Mouse (Mus musculus): ENCODE measurements around the gene Gm20388. TPM values are rescaled to one million over a fixed set of nuclear protein-coding genes. Genes with fewer than 3 reads are reported as not detected.

Gene Gm20388
- polyA plus RNA-seq, 1 experiment from 2014 or later, result not detected

DNA sequence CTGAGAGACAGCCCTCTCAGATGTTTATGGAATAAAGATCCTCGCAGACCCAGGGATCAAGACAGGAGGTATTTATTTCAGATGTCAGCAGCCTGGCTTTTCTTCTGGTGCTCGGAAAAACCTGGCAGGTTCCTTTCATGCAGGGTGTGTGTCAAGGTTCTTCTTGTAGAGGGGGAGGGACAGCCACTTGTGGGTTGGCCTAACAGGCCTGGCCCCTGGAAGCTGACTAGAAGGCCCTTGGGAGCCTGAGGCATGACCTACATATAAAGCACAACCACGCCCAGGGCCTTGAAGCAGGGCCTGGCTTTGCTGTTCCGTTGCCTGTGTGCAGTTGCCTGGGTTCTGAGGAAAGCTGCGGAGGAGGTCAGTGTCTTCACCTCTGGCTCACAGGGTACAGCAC, 774.5 kb downstream of the Gm20388 start:
- WGBS, result 21% methylated on average over 5 of the region's 5 CpGs
- Histone ChIP-seq H3K27ac (ENCODE audit: low read depth, low read length) (peak overlapping the region; percentile 84), H3K36me3 (ENCODE audit: control insufficient read depth, insufficient read depth) (no peaks in the 10 kb centered on the region), H3K4me1 (replicated peaks; ENCODE audit: control insufficient read depth, insufficient read depth, low read length) (peaks cover 19% of the 10 kb centered on the region), H3K4me2 (replicated peaks; ENCODE audit: low read depth) (peak overlapping the region; percentile 35), H3K27me3 (replicated peaks; ENCODE audit: control insufficient read depth, insufficient read depth, low read length) (no peaks in the 10 kb centered on the region), H3K9me3 (ENCODE audit: control insufficient read depth) (no peaks in the 10 kb centered on the region), H3K9ac (ENCODE audit: low read depth, low read length) (no peak overlapping the region), H3K4me3 (ENCODE audit: low read depth, low read length) (no peak overlapping the region)
- no peak for TF ChIP-seq CTCF (IDR thresholded peaks at IDR 0.05; ENCODE audit: low read depth)
- ATAC-seq, result peak; percentile 67

DNA sequence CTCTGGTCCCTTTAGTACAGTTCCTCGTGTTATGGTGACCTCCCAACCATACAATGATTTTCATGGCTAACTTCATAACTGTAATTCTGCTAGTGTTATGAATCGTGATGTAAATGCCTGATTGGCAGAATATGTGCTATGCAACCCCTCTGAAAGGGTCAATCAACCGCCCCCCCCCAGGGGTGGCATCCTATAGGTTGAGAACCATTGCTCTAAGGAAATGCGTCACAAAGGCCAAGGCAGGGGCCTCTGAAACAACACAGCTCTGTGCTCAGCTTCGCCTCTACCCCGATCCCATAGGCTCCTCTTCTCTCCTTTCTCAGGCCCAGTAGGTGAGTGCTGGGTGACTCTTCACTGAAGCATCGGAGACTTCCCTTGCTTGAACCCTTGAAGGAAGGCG, 775.0 kb downstream of the Gm20388 start:
- H3K4me2 ChIP-seq (replicated peaks; ENCODE audit: low read depth), result peak overlapping the region; percentile 35
- H3K9ac ChIP-seq (ENCODE audit: low read depth, low read length), result no peak overlapping the region
- 78% methylated on average over 8 of the region's 8 CpGs for WGBS
- no peak for ATAC-seq
- H3K27ac ChIP-seq (ENCODE audit: low read depth, low read length), result peak overlapping the region; percentile 84
- TF ChIP-seq CTCF (IDR thresholded peaks at IDR 0.05; ENCODE audit: low read depth), result no peak
- H3K9me3 ChIP-seq (ENCODE audit: control insufficient read depth), result no peaks in the 10 kb centered on the region
- peaks cover 19% of the 10 kb centered on the region for H3K4me1 ChIP-seq (replicated peaks; ENCODE audit: control insufficient read depth, insufficient read depth, low read length)
- H3K4me3 ChIP-seq (ENCODE audit: low read depth, low read length), result no peak overlapping the region
- no peaks in the 10 kb centered on the region for H3K27me3 ChIP-seq (replicated peaks; ENCODE audit: control insufficient read depth, insufficient read depth, low read length)
- H3K36me3 ChIP-seq (ENCODE audit: control insufficient read depth, insufficient read depth), result no peaks in the 10 kb centered on the region

DNA sequence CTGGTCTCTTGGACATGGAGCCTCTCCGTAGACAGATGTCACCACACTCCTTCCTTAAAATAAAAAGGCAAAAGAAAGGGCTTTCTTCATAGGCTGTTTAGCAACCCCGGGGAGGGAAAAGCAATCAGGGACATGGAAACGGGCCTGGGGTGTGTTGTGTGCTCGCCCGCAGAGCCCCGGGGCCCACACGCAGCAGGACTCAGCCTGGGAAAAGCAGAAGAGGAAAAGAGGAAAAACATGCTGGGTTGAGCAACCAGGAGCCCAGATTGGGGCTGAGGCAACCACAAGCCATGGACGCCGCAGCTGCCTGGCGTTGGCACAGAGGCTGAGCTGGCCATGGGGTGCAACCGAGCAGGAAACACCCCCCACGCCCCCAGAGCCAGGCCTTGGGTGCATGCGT, 775.4 kb downstream of the Gm20388 start:
- H3K27ac ChIP-seq (ENCODE audit: low read depth, low read length), result no peak overlapping the region
- H3K9me3 ChIP-seq (ENCODE audit: control insufficient read depth), result no peaks in the 10 kb centered on the region
- 70% methylated on average over 13 of the region's 13 CpGs for WGBS
- H3K36me3 ChIP-seq (ENCODE audit: control insufficient read depth, insufficient read depth), result no peaks in the 10 kb centered on the region
- H3K4me3 ChIP-seq (ENCODE audit: low read depth, low read length), result no peak overlapping the region
- no peak for ATAC-seq
- peak overlapping the region; percentile 35 for H3K4me2 ChIP-seq (replicated peaks; ENCODE audit: low read depth)
- H3K4me1 ChIP-seq (replicated peaks; ENCODE audit: control insufficient read depth, insufficient read depth, low read length), result peaks cover 19% of the 10 kb centered on the region
- H3K9ac ChIP-seq (ENCODE audit: low read depth, low read length), result no peak overlapping the region
- H3K27me3 ChIP-seq (replicated peaks; ENCODE audit: control insufficient read depth, insufficient read depth, low read length), result no peaks in the 10 kb centered on the region
- no peak for TF ChIP-seq CTCF (IDR thresholded peaks at IDR 0.05; ENCODE audit: low read depth)

DNA sequence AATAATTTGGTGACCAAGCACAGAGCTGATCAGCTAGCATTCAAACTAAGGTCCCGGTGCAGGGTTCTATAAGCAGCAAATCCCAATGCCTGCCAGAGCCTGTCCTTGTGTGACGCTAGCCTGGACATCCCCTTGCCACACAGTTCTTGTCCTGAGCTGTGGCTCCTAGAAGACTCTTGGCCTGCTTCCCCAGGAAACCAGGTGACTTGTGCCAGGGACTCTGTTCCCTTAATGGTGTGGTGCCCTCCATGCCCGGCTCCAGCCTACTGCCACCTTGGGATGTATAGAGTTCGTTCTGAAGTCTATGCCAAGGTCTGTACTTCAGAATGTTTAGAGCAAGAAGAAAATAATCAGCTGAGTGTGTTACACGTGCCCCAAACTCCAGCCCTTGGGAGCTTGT, 775.9 kb downstream of the Gm20388 start:
- no peak for TF ChIP-seq CTCF (IDR thresholded peaks at IDR 0.05; ENCODE audit: low read depth)
- Histone ChIP-seq H3K4me2 (replicated peaks; ENCODE audit: low read depth) (no peak overlapping the region), H3K9me3 (ENCODE audit: control insufficient read depth) (no peaks in the 10 kb centered on the region), H3K27ac (ENCODE audit: low read depth, low read length) (no peak overlapping the region), H3K4me3 (ENCODE audit: low read depth, low read length) (no peak overlapping the region), H3K4me1 (replicated peaks; ENCODE audit: control insufficient read depth, insufficient read depth, low read length) (peaks cover 19% of the 10 kb centered on the region), H3K36me3 (ENCODE audit: control insufficient read depth, insufficient read depth) (no peaks in the 10 kb centered on the region), H3K27me3 (replicated peaks; ENCODE audit: control insufficient read depth, insufficient read depth, low read length) (no peaks in the 10 kb centered on the region), H3K9ac (ENCODE audit: low read depth, low read length) (no peak overlapping the region)
- ATAC-seq, result no peak
- 78% methylated on average over 5 of the region's 5 CpGs for WGBS

DNA sequence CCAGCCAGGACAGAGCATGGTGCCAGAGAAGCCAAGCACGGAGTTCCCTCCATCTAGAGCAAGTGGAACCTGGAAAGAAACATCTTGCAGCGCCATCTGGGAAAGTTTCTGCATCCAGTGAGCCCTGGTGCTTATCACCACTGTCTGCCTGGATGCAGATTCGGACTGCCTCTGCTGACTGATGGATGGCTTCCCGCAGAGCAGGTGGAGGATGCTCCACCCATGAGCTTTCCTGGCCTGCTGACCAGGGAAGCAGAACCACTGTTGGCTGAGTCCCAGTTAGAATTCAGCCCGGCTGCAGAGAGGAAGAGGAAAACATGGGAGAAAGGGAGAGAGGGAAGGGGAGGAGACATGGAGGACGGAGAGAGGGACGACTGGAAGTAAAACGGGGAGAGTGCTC, 777.1 kb downstream of the Gm20388 start:
- no peak overlapping the region for H3K4me2 ChIP-seq (replicated peaks; ENCODE audit: low read depth)
- TF ChIP-seq CTCF (IDR thresholded peaks at IDR 0.05; ENCODE audit: low read depth), result no peak
- H3K9me3 ChIP-seq (ENCODE audit: control insufficient read depth), result no peaks in the 10 kb centered on the region
- no peak overlapping the region for H3K27ac ChIP-seq (ENCODE audit: low read depth, low read length)
- ATAC-seq, result no peak
- H3K4me3 ChIP-seq (ENCODE audit: low read depth, low read length), result no peak overlapping the region
- WGBS, result 71% methylated on average over 8 of the region's 8 CpGs
- peaks cover 19% of the 10 kb centered on the region for H3K4me1 ChIP-seq (replicated peaks; ENCODE audit: control insufficient read depth, insufficient read depth, low read length)
- H3K36me3 ChIP-seq (ENCODE audit: control insufficient read depth, insufficient read depth), result no peaks in the 10 kb centered on the region
- H3K27me3 ChIP-seq (replicated peaks; ENCODE audit: control insufficient read depth, insufficient read depth, low read length), result no peaks in the 10 kb centered on the region
- H3K9ac ChIP-seq (ENCODE audit: low read depth, low read length), result no peak overlapping the region

DNA sequence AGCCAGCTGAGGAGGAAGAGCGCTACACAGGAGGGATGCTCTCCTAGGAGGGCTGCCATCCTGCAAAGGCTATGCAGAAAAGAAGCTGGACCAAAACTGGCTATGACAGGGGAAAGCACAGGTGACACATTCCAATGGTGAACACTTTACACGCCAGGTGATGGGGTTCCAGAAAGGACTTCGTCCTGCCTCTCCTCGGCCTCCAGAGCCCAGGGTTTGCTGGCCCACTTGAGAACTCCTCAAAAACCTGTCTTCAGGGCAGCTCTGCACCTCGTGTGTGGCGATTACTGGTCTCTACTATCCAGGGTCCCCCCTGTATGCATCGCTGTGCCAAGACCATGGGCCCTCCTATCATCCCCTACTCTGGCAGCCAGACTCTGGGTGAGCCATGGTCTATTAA, 777.9 kb downstream of the Gm20388 start:
- Histone ChIP-seq H3K27ac (ENCODE audit: low read depth, low read length) (no peak overlapping the region), H3K4me2 (replicated peaks; ENCODE audit: low read depth) (no peak overlapping the region), H3K27me3 (replicated peaks; ENCODE audit: control insufficient read depth, insufficient read depth, low read length) (no peaks in the 10 kb centered on the region), H3K4me3 (ENCODE audit: low read depth, low read length) (no peak overlapping the region), H3K9me3 (ENCODE audit: control insufficient read depth) (no peaks in the 10 kb centered on the region), H3K9ac (ENCODE audit: low read depth, low read length) (no peak overlapping the region), H3K4me1 (replicated peaks; ENCODE audit: control insufficient read depth, insufficient read depth, low read length) (peaks cover 19% of the 10 kb centered on the region), H3K36me3 (ENCODE audit: control insufficient read depth, insufficient read depth) (no peaks in the 10 kb centered on the region)
- no peak for TF ChIP-seq CTCF (IDR thresholded peaks at IDR 0.05; ENCODE audit: low read depth)
- WGBS, result 92% methylated on average over 7 of the region's 7 CpGs
- no peak for ATAC-seq

DNA sequence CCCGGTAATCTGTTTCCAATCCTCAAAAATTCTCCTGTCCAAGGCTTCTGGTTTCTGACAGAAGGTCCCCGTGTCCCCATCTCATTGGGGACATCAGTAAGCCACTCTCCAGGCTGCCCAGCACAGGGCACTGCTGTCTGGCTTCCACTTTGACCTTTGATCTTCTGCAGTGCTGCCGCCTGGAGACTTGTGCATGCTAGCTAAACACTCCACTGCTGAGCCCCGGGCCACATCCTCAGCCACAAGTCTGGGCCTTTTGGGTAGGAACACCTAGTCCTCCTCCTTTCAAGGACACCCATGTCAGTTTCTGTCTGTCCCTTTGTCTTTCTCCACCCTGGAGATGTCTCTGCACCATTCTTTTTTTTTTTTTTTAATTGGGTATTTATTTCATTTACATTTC, 782.3 kb downstream of the Gm20388 start:
- peak; percentile 42 for TF ChIP-seq CTCF (IDR thresholded peaks at IDR 0.05; ENCODE audit: low read depth)
- 43% methylated on average over 4 of the region's 4 CpGs for WGBS
- Histone ChIP-seq H3K4me1 (replicated peaks; ENCODE audit: control insufficient read depth, insufficient read depth, low read length) (peaks cover 11% of the 10 kb centered on the region; the same call in 1 of the 2 replicates), H3K27ac (ENCODE audit: low read depth, low read length) (peak overlapping the region; percentile 29; the same call in 1 of the 2 replicates), H3K9ac (ENCODE audit: low read depth, low read length) (no peak overlapping the region), H3K27me3 (replicated peaks; ENCODE audit: control insufficient read depth, insufficient read depth, low read length) (no peaks in the 10 kb centered on the region), H3K4me3 (ENCODE audit: low read depth, low read length) (no peak overlapping the region), H3K36me3 (ENCODE audit: control insufficient read depth, insufficient read depth) (no peaks in the 10 kb centered on the region), H3K9me3 (ENCODE audit: control insufficient read depth) (no peaks in the 10 kb centered on the region), H3K4me2 (replicated peaks; ENCODE audit: low read depth) (no peak overlapping the region)
- ATAC-seq, result no peak
